Mouse (Mus musculus): ENCODE data around the gene Snn. TPM values are rescaled to one million over a fixed set of nuclear protein-coding genes. Genes with fewer than 3 reads are reported as not detected.

Snn gene
- polyA plus RNA-seq, 1 experiment from 2014 or later, result 145 TPM

DNA sequence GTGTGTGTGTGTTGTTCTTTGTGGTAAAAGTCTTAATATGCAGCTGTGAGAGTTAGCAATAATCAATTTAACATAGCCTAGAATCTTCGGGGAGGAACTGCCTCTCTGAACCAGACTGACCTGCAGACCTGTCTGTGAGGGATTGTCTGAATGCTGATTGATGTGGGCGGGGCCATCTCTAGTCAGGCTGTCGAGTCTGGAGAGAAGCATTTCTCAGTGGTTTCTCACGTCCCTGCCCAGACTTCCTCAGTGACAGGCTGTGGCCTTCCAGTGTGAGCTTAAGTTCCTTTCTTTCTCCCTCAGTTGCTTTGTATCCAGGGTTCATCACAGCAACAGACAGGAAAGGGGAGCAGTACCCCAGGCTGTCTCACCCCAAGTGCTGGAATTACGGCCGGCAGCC, 6.3 kb upstream of the Snn start:
- Histone ChIP-seq H3K36me3 (no peaks in the 10 kb centered on the region), H3K4me2 (no peak overlapping the region), H3K27me3 (no peaks in the 10 kb centered on the region), H3K4me1 (replicated peaks) (no peaks in the 10 kb centered on the region), H3K4me3 (no peak overlapping the region), H3K9ac (no peak overlapping the region), H3K27ac (no peak overlapping the region), H3K9me3 (no peaks in the 10 kb centered on the region)
- WGBS, result 64% methylated on average over 6 of the region's 6 CpGs
- no peak for ATAC-seq (ENCODE audit: low FRiP score)

DNA sequence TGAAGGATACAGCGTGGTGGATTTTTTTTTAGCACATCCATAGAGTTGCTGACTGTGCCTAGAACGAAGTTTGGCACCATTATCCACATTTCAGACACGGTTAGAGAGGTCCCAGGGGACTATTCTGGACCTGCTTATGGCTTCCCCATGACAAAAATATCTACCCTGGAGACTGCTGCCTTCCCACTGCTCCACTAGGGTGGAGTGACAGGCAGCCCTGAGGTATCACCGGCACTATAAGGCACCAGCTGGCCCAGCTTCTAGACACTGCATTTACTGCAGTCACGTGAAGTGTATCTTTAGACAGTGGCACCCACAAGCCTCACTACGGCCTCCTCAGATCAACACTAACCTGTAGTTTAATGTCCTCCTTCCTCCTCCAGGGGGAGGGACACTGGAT, 5.9 kb upstream of the Snn start:
- H3K27ac ChIP-seq, result no peak overlapping the region
- no peaks in the 10 kb centered on the region for H3K36me3 ChIP-seq
- ATAC-seq (ENCODE audit: low FRiP score), result no peak
- no peaks in the 10 kb centered on the region for H3K9me3 ChIP-seq
- no peaks in the 10 kb centered on the region for H3K4me1 ChIP-seq (replicated peaks)
- WGBS, result 86% methylated on average over 6 of the region's 6 CpGs
- H3K9ac ChIP-seq, result no peak overlapping the region
- no peaks in the 10 kb centered on the region for H3K27me3 ChIP-seq
- no peak overlapping the region for H3K4me3 ChIP-seq
- H3K4me2 ChIP-seq, result no peak overlapping the region

DNA sequence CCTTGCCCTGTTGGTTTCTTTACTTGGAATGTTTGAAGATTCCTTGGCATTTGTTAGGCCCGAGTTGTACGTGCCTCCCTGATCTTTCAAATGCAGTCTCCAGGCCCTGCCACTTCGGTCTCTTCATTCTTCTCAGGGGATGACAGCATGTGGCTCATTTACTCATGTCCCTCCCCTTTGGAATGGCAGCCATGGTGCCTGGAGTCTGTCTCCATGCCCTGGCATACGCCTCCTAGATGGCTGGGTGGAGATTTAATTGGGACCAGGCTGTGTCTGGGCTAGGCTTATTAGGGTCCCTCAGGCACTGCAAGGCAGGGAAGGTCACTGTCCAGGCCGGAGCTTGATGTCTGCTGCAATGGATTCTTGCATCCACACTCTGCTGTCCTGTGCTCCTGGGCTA, 4.8 kb upstream of the Snn start:
- no peaks in the 10 kb centered on the region for H3K9me3 ChIP-seq
- no peak overlapping the region for H3K4me2 ChIP-seq
- no peak for ATAC-seq (ENCODE audit: low FRiP score)
- no peaks in the 10 kb centered on the region for H3K36me3 ChIP-seq
- WGBS, result 79% methylated on average over 5 of the region's 5 CpGs
- no peaks in the 10 kb centered on the region for H3K4me1 ChIP-seq (replicated peaks)
- no peak overlapping the region for H3K27ac ChIP-seq
- no peak overlapping the region for H3K9ac ChIP-seq
- H3K4me3 ChIP-seq, result no peak overlapping the region
- H3K27me3 ChIP-seq, result no peaks in the 10 kb centered on the region

DNA sequence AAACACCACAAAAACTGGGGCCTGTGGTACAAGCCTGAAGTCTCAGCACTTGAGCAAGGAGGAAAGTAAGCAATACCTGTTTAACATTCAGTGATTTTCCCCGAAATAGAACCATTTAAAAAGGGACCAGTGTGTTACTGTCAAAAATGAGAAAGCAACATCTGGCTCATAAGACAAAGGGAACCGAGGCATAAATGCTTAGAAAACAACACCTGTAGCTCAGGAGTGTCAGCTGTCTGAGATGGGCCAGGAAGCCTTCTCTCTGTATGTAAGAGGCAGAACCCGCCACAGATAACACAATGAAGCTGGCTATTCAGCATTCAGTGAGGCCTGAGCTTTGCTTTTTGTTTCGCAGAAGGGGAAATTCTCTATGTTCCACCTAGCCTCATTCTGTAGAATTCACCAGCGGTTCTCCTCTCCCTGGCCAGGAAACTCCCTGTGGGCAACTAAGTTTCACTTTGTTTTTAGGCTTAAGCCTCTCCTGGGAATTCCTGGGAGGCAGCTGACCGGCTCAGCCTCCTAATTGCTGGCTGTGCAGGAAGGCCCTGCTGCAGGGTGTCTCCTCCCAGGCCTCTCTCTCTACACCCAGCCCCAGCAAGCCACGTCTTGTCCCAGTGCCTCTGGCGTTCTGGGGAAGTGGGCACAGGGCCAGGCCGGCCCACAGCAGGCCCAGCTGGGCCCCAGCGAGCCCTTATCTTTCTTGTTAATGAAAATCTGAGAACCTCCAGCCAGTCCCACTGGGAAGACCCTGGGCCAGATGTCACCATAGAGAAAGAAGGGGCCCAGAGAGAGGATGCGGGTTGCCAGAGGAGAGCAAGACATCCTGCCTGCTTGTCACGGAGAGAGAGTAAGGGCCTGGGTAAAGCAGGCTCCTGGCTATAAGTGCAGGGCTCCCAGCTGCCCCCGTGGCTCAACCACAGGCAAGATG, 2.3 kb downstream of the Snn start:
- H3K4me2 ChIP-seq, result 0 out of 2 replicates have a peak overlapping the region, but pooled peaks have one; percentile 15
- no peaks in the 10 kb centered on the region for H3K9me3 ChIP-seq
- H3K27me3 ChIP-seq, result no peaks in the 10 kb centered on the region
- 21% methylated on average over 13 of the region's 13 CpGs for WGBS
- H3K4me1 ChIP-seq (replicated peaks), result peaks cover 43% of the 10 kb centered on the region
- H3K27ac ChIP-seq, result peak overlapping the region; percentile 85
- H3K36me3 ChIP-seq, result no peaks in the 10 kb centered on the region
- ATAC-seq (ENCODE audit: low FRiP score), result no peak; the same call in 1 of the 2 replicates
- no peak overlapping the region for H3K4me3 ChIP-seq
- H3K9ac ChIP-seq, result peak overlapping the region; percentile 43; the same call in 1 of the 2 replicates

DNA sequence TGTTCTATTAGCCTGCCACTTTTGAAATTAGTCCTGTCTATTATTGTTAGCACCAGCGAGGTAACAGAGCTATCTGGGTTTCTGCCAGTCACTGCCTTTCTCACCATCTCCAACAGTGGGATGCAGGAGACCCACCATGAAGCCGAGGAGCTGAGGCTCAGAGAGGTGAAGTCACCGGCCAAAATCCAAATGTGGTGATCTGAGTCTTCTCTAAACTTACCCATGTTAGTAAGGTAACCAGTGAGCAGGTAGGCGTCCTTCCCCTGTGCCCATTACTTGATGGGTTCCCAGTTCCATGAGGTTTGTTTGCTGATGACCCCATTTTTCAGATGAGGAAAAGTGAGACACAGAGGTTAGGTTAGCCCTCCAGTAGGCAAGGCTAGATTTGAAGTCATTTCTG, 3.6 kb downstream of the Snn start:
- Histone ChIP-seq H3K9me3 (no peaks in the 10 kb centered on the region), H3K4me2 (no peak overlapping the region), H3K27me3 (no peaks in the 10 kb centered on the region), H3K27ac (peak overlapping the region; percentile 85; the same call in 1 of the 2 replicates), H3K9ac (no peak overlapping the region), H3K36me3 (no peaks in the 10 kb centered on the region), H3K4me3 (no peak overlapping the region), H3K4me1 (replicated peaks) (peaks cover 55% of the 10 kb centered on the region)
- no peak for ATAC-seq (ENCODE audit: low FRiP score)
- 95% methylated on average over 4 of the region's 4 CpGs for WGBS

DNA sequence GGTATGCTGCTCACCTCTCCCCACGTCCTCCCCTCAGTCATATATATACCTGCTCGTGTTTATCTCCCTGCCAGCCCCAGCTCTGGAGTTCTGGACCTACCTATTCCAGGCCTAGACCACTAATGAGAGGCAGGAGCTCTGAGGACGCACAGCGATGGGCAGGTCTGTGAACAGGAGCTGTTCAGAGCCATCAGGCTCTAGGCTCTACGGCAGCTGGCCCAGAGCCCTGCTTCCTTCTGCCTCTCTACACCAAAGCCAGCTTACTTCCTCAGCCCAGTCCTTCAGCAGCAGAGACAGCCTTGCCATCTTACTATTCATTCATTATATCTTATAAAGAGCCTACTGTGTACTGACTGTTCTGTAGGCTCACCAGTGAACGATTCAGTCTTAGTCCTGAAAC, 4.0 kb downstream of the Snn start:
- H3K9me3 ChIP-seq, result no peaks in the 10 kb centered on the region
- no peaks in the 10 kb centered on the region for H3K27me3 ChIP-seq
- 87% methylated on average over 6 of the region's 6 CpGs for WGBS
- no peak overlapping the region for H3K9ac ChIP-seq
- H3K36me3 ChIP-seq, result no peaks in the 10 kb centered on the region
- peaks cover 59% of the 10 kb centered on the region for H3K4me1 ChIP-seq (replicated peaks)
- no peak for ATAC-seq (ENCODE audit: low FRiP score)
- no peak overlapping the region for H3K4me3 ChIP-seq
- no peak overlapping the region; the same call in 1 of the 2 replicates for H3K27ac ChIP-seq
- peak overlapping the region; percentile 92 for H3K4me2 ChIP-seq

DNA sequence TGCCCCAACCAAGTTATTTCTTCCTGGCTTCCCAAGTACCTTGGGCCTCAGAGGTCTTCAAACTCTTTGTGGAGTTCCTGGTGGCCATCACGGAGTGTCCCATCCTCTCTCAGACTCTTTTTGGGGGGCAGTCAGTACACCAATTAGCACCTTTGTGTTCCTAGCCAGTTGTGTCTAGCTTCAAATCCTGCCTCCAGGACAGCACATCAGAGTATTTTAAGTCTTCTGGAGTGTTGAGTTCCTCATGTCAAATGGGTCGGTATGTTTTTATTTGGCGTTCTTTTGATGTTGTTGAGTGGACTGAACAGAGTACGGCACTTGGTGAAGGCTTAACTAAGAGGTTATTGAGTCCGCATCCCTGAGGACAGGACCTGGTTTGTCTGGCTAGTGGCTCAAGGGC, 4.7 kb downstream of the Snn start:
- Histone ChIP-seq H3K4me3 (peak overlapping the region; percentile 80), H3K4me1 (replicated peaks) (peaks cover 66% of the 10 kb centered on the region), H3K4me2 (peak overlapping the region; percentile 92), H3K9me3 (no peaks in the 10 kb centered on the region), H3K27me3 (no peaks in the 10 kb centered on the region), H3K27ac (peak overlapping the region; percentile 85), H3K36me3 (no peaks in the 10 kb centered on the region), H3K9ac (peak overlapping the region; percentile 63)
- ATAC-seq (ENCODE audit: low FRiP score), result peak; percentile 8
- whole genome bisulfite sequencing, result 64% methylated on average over 5 of the region's 5 CpGs

DNA sequence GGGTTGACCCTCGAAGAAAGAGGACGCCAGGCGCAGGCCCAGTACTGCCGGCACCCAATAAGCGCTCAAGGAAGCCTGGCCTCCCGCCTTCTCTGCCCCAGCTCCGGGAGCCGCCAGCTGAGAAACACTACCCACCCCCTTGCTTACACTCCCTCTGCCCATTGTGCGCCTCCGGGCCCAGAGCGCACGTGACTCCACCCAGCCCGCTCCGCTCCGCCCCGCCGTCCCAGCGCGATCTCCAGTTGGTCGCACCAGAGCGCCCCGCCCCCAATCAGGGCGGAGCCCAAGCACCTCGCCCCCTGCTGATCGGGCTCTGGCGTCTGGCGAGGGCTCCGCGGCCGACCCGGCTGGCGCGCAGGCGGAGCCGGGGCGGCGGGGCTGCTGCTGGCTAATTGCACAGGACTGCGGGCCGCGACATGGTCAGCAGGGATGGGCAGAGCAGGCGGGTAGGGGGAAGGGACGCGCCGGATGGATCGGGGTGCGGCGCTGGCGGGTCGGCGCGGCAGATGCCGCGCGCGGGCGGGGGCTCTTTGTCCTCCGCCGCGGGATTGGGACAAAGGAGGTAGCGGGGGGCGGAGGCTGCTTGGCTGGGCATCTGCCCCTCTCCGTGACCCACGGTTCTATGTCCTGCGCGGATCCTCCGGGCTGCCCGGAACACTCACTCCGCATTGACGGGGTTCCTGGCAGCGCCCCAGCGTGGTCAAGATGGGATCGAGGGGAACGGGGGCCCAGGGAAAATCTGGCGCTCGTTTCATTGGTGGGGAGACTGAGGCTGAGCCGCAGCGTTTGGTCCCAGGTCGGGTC, 5.5 kb downstream of the Snn start, which contains the start of gene Litaf:
Gene Litaf (minus strand): TSS at position 129 of the 804 bp plus-strand sequence.
- H3K36me3 ChIP-seq, result 0 out of 2 replicates have a peak, but pooled peaks cover under 1% of the 10 kb centered on the region
- peak; percentile 96 for ATAC-seq (ENCODE audit: low FRiP score)
- no peaks in the 10 kb centered on the region for H3K27me3 ChIP-seq
- peak within 1 kb of the TSS; percentile 99 for H3K27ac ChIP-seq
- WGBS, result under 1% methylated on average over 78 of the region's 78 CpGs
- H3K4me2 ChIP-seq, result peak within 1 kb of the TSS; percentile 92
- peak within 1 kb of the TSS; percentile 99 for H3K9ac ChIP-seq
- H3K4me3 ChIP-seq, result peak within 1 kb of the TSS; percentile 80
- peaks cover 73% of the 10 kb centered on the region for H3K4me1 ChIP-seq (replicated peaks)
- no peaks in the 10 kb centered on the region for H3K9me3 ChIP-seq

DNA sequence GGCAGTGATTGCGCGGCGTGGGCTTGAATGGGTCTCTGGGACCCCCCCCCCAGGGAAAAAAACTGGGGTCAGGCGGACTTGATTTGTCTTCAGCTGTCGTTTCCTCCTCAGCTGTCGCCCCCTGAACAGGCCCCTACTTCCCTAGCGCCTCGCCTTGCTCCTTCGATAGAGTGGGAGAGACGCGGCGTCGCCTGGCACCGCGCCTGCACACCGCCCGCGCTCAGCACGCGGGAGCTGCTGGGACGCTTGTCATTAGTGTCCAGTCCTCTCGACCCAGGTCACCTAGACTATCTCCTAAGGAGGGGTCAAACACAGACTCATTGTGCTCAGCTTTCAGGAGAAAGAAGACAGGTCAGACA, 6.1 kb downstream of the Snn start:
- H3K9me3 ChIP-seq, result no peaks in the 10 kb centered on the region
- peaks cover 6% of the 10 kb centered on the region for H3K36me3 ChIP-seq
- H3K27me3 ChIP-seq, result no peaks in the 10 kb centered on the region
- peak overlapping the region; percentile 99 for H3K9ac ChIP-seq
- peak overlapping the region; percentile 80 for H3K4me3 ChIP-seq
- peak; percentile 26; the same call in 1 of the 2 replicates for ATAC-seq (ENCODE audit: low FRiP score)
- H3K27ac ChIP-seq, result peak overlapping the region; percentile 99
- H3K4me2 ChIP-seq, result peak overlapping the region; percentile 92
- H3K4me1 ChIP-seq (replicated peaks), result peaks cover 79% of the 10 kb centered on the region
- WGBS, result 0% methylated on average over 22 of the region's 22 CpGs

DNA sequence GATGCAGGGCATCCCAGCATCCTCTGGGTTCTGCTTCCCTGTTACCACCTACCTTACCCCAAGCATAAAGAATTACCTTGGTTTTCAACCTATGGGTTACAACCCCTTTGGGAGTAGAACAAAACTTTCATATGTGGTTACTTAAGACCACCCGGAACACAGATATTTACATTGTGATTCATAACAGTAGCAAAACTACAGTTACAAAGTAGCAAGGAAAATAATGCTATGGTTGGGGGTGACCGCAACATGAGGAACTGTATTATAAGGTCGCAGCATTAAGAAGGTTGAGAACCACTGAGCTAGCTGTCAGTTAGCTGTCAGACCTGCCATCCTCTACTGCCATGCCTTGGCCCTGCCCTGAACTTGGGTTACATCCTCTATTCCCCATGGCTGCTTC, 7.9 kb downstream of the Snn start:
- ATAC-seq (ENCODE audit: low FRiP score), result no peak

DNA sequence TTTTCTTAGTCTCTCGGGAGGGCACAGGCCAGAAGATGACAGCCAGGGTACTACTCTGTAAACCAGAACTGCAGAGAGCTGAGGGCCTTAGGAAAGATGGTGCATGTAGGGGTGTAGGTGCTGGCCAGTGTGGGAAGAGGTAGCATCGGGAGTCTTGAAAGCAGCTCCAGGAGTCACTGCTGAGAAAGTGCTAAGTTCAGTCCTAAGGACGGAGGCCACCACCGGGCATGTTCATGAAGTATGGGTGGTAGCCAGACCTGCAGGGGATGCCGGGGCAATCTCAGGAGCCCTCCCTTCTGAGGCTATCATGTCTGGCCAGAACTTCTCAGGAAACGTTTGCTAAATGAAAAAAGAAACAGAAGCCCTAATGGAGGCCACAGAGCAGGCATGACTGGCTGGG, 8.5 kb downstream of the Snn start:
- H3K4me3 ChIP-seq, result 0 out of 2 replicates have a peak overlapping the region, but pooled peaks have one; percentile 80
- H3K9ac ChIP-seq, result peak overlapping the region; percentile 56; the same call in 1 of the 2 replicates
- H3K9me3 ChIP-seq, result no peaks in the 10 kb centered on the region
- H3K4me1 ChIP-seq (replicated peaks), result peaks cover 81% of the 10 kb centered on the region
- WGBS, result 84% methylated on average over 6 of the region's 6 CpGs
- no peak for ATAC-seq (ENCODE audit: low FRiP score)
- no peaks in the 10 kb centered on the region for H3K27me3 ChIP-seq
- peaks cover 28% of the 10 kb centered on the region for H3K36me3 ChIP-seq
- peak overlapping the region; percentile 92 for H3K4me2 ChIP-seq
- peak overlapping the region; percentile 5; the same call in 1 of the 2 replicates for H3K27ac ChIP-seq

More for the DNA sequence above, 7.9 kb downstream of the Snn start:
- Histone ChIP-seq H3K9me3 (no peaks in the 10 kb centered on the region), H3K4me3 (peak overlapping the region; percentile 80; the same call in 1 of the 2 replicates), H3K27me3 (no peaks in the 10 kb centered on the region), H3K36me3 (peaks cover 22% of the 10 kb centered on the region), H3K9ac (peak overlapping the region; percentile 99; the same call in 1 of the 2 replicates), H3K27ac (peak overlapping the region; percentile 5; the same call in 1 of the 2 replicates), H3K4me1 (replicated peaks) (peaks cover 84% of the 10 kb centered on the region), H3K4me2 (peak overlapping the region; percentile 92)
- 89% methylated on average over 3 of the region's 3 CpGs for WGBS

Measured in hindbrain, embryonic 13.5 days (tissue).